ENCODE assay signal across 25 mouse cellular contexts in the genomic region with DNA sequence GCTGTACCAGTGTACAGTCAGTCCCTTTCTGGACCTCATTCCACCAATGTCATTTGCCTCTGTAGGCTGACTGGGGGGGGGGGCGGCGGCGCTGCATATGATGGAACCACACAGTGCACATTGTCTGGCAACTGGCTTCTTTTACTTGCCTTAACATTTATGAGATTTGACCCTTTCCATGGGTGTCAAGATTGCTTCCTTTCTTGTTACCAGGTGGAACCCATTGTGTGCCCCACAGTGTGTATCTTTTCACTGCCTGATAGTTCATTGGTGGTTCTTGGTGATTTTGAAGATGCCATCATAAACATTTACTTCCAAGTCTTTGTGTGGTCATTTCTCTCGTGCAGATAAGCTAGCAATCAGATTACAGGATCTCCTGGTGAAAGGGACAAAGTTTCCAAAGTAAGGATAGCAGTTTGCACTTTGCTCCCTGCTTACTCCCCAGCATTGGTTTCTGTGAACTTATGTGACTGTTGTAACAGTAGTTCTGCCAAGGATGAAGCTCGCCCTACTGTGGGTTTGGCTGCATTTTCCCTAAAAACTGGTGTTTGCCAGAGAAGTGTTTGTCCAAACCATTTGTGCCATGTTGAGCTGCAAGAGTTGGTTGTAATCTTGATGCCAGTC. TPM values are rescaled to one million over a fixed set of nuclear protein-coding genes. Genes with fewer than 3 reads are reported as not detected.
A peak's percentile ranks its signal among the peaks of the same experiment; 100 is the strongest.
DNase-seq lines count a peak whose midpoint lies in the region; ATAC-seq and TF ChIP-seq lines count a peak whose summit lies in the region.
"Had no signal": no experiment of that assay in that cellular context is flagged by ENCODE, and none has a peak within 500 bp of the region (broad histone marks: within the 10 kb centered on the region; RNA-seq: fewer than 3 reads in every experiment).

No protein-coding gene starts in this region.

- TF ChIP-seq CTCF in kidney, adult 2 months (conservative IDR thresholded peaks at IDR 0.05; ENCODE audit: insufficient read depth, insufficient read length, low read depth, low read length) = no peak
- TF ChIP-seq CTCF in liver, postnatal 0 days (IDR thresholded peaks at IDR 0.05; ENCODE audit: low read depth) = no peak
- TF ChIP-seq CTCF in intestine, postnatal 0 days (IDR thresholded peaks at IDR 0.05; ENCODE audit: low read depth) = no peak

- DNase-seq in kidney, adult 2 months = peak; percentile 40
- no peak for DNase-seq in kidney, adult 8-10 months
- no peak for DNase-seq in liver, postnatal 0 days
- no peak for DNase-seq in liver, embryonic 11.5 days (ENCODE audit: low spot score)
- no peak for DNase-seq in forebrain, embryonic 10.5 days (ENCODE audit: extremely low spot score, low spot score)
- no peak for DNase-seq in testis, postnatal 14 days (ENCODE audit: low spot score)
- DNase-seq: adrenal gland, adult 2 months; adrenal gland, postnatal 14 days; B cell, adult 2 months; cerebellum, adult 11 months; cerebellum, adult 2 months; cerebellum, adult 9-11 months; cerebellum, postnatal 25 days; gastrocnemius, postnatal 25 days had no signal

- 80% methylated on average over 5 of the region's 5 CpGs for WGBS in kidney, adult 2 months
- 71% methylated on average over 5 of the region's 5 CpGs for WGBS in liver, postnatal 0 days (ENCODE audit: insufficient replicate concordance)
- WGBS in liver, embryonic 11.5 days = 81% methylated on average over 5 of the region's 5 CpGs
- 66% methylated on average over 5 of the region's 5 CpGs for WGBS in intestine, postnatal 0 days
- WGBS in forebrain, embryonic 10.5 days = 90% methylated on average over 5 of the region's 5 CpGs

- H3K4me3 ChIP-seq in kidney, adult 2 months (ENCODE audit: insufficient read depth, low read depth, low read length) = no peak overlapping the region
- no peak overlapping the region for H3K4me3 ChIP-seq in liver, postnatal 0 days (ENCODE audit: low read depth, low read length)
- H3K4me3 ChIP-seq in liver, embryonic 11.5 days (ENCODE audit: low read depth, low read length) = no peak overlapping the region
- H3K4me3 ChIP-seq in intestine, postnatal 0 days (ENCODE audit: low read depth, low read length) = no peak overlapping the region
- no peak overlapping the region for H3K4me3 ChIP-seq in forebrain, embryonic 10.5 days
- H3K4me3 ChIP-seq: embryonic facial prominence, embryonic 12.5 days; embryonic facial prominence, embryonic 15.5 days; forebrain, embryonic 12.5 days; forebrain, embryonic 15.5 days; hindbrain, embryonic 12.5 days had no signal

- no peak overlapping the region for H3K9ac ChIP-seq in liver, postnatal 0 days (replicated peaks)
- H3K9ac ChIP-seq in liver, embryonic 11.5 days (ENCODE audit: low read depth, low read length) = no peak overlapping the region
- H3K9ac ChIP-seq in intestine, postnatal 0 days (ENCODE audit: low read depth, low read length) = no peak overlapping the region
- H3K9ac ChIP-seq: embryonic facial prominence, embryonic 12.5 days; embryonic facial prominence, embryonic 15.5 days; forebrain, embryonic 12.5 days; forebrain, embryonic 15.5 days; hindbrain, embryonic 12.5 days had no signal

- no peaks in the 10 kb centered on the region for H3K36me3 ChIP-seq in kidney, adult 2 months (ENCODE audit: control insufficient read depth, insufficient read depth, low read length)
- no peaks in the 10 kb centered on the region for H3K36me3 ChIP-seq in liver, postnatal 0 days (replicated peaks; ENCODE audit: insufficient read depth, low read length)
- no peaks in the 10 kb centered on the region for H3K36me3 ChIP-seq in liver, embryonic 11.5 days (ENCODE audit: control insufficient read depth, insufficient read depth, low read length)
- H3K36me3 ChIP-seq in intestine, postnatal 0 days (ENCODE audit: control insufficient read depth, insufficient read depth) = peaks cover 5% of the 10 kb centered on the region; the same call in 1 of the 2 replicates
- peaks cover 6% of the 10 kb centered on the region for H3K36me3 ChIP-seq in forebrain, embryonic 10.5 days (replicated peaks)
- H3K36me3 ChIP-seq: forebrain, embryonic 15.5 days; G1E; hindbrain, embryonic 12.5 days had no signal

- no peak overlapping the region for H3K27ac ChIP-seq in kidney, adult 2 months (ENCODE audit: insufficient read depth, low read depth, low read length)
- H3K27ac ChIP-seq in liver, postnatal 0 days (ENCODE audit: low read depth) = peak overlapping the region; percentile 18; the same call in 1 of the 2 replicates
- H3K27ac ChIP-seq in liver, embryonic 11.5 days (ENCODE audit: low read depth, low read length) = no peak overlapping the region
- no peak overlapping the region; the same call in 1 of the 2 replicates for H3K27ac ChIP-seq in intestine, postnatal 0 days (ENCODE audit: low read depth, low read length)
- no peak overlapping the region for H3K27ac ChIP-seq in forebrain, embryonic 10.5 days
- H3K27ac ChIP-seq: embryonic facial prominence, embryonic 12.5 days; embryonic facial prominence, embryonic 15.5 days; forebrain, embryonic 12.5 days; forebrain, embryonic 15.5 days; hindbrain, embryonic 12.5 days had no signal

- no peak for TF ChIP-seq EP300 in liver, postnatal 0 days (IDR thresholded peaks at IDR 0.05; ENCODE audit: low read depth)

- H3K4me1 ChIP-seq in kidney, adult 2 months (ENCODE audit: control insufficient read depth, insufficient read depth, low read length) = peaks cover 8% of the 10 kb centered on the region
- H3K4me1 ChIP-seq in liver, postnatal 0 days (ENCODE audit: insufficient read depth) = peaks cover 3% of the 10 kb centered on the region; the same call in 1 of the 2 replicates
- no peaks in the 10 kb centered on the region for H3K4me1 ChIP-seq in liver, embryonic 11.5 days (replicated peaks; ENCODE audit: control insufficient read depth, insufficient read depth, low read length)
- peaks cover 12% of the 10 kb centered on the region; the same call in 1 of the 2 replicates for H3K4me1 ChIP-seq in intestine, postnatal 0 days (replicated peaks; ENCODE audit: control insufficient read depth, insufficient read depth, low read length)
- no peaks in the 10 kb centered on the region for H3K4me1 ChIP-seq in forebrain, embryonic 10.5 days
- H3K4me1 ChIP-seq: embryonic facial prominence, embryonic 12.5 days; embryonic facial prominence, embryonic 15.5 days; forebrain, embryonic 12.5 days; forebrain, embryonic 15.5 days; hindbrain, embryonic 12.5 days had no signal

- H3K27me3 ChIP-seq in kidney, adult 2 months (replicated peaks; ENCODE audit: control insufficient read depth, insufficient read depth, low read length) = no peaks in the 10 kb centered on the region
- H3K27me3 ChIP-seq in liver, postnatal 0 days (ENCODE audit: insufficient read depth, low read length) = no peaks in the 10 kb centered on the region
- no peaks in the 10 kb centered on the region for H3K27me3 ChIP-seq in liver, embryonic 11.5 days (replicated peaks; ENCODE audit: control insufficient read depth, insufficient read depth, low read length)
- no peaks in the 10 kb centered on the region for H3K27me3 ChIP-seq in intestine, postnatal 0 days (replicated peaks; ENCODE audit: control insufficient read depth, insufficient read depth, low read length)
- no peaks in the 10 kb centered on the region for H3K27me3 ChIP-seq in forebrain, embryonic 10.5 days (ENCODE audit: poor library complexity, severe bottlenecking)
- H3K27me3 ChIP-seq: CH12.LX; embryonic facial prominence, embryonic 12.5 days; embryonic facial prominence, embryonic 15.5 days; forebrain, embryonic 12.5 days; forebrain, embryonic 15.5 days; hindbrain, embryonic 12.5 days; Patski had no signal

- no peak overlapping the region for H3K4me2 ChIP-seq in liver, postnatal 0 days (ENCODE audit: low read depth, low read length)
- H3K4me2 ChIP-seq in liver, embryonic 11.5 days = no peak overlapping the region
- H3K4me2 ChIP-seq in intestine, postnatal 0 days (replicated peaks; ENCODE audit: low read depth) = no peak overlapping the region
- H3K4me2 ChIP-seq: embryonic facial prominence, embryonic 12.5 days; embryonic facial prominence, embryonic 15.5 days; forebrain, embryonic 12.5 days; forebrain, embryonic 15.5 days; heart, embryonic 11.5 days; hindbrain, embryonic 12.5 days had no signal

- TF ChIP-seq POLR2A in kidney, adult 2 months (IDR thresholded peaks at IDR 0.05; ENCODE audit: low read depth, low read length) = no peak

- ATAC-seq in liver, postnatal 0 days = 0 out of 2 replicates have a peak, but pooled peaks have one; percentile 19
- no peak for ATAC-seq in liver, embryonic 11.5 days (replicated peaks; ENCODE audit: low FRiP score)
- peak; percentile 64 for ATAC-seq in intestine, postnatal 0 days
- ATAC-seq: forebrain, embryonic 15.5 days; hindbrain, embryonic 16.5 days; Patski had no signal

- no peaks in the 10 kb centered on the region for H3K9me3 ChIP-seq in liver, postnatal 0 days (ENCODE audit: low read length)
- H3K9me3 ChIP-seq in liver, embryonic 11.5 days (ENCODE audit: control insufficient read depth, low read length) = no peaks in the 10 kb centered on the region
- H3K9me3 ChIP-seq in intestine, postnatal 0 days (ENCODE audit: control insufficient read depth) = no peaks in the 10 kb centered on the region
- peaks cover 4% of the 10 kb centered on the region; the same call in 1 of the 2 replicates for H3K9me3 ChIP-seq in forebrain, embryonic 10.5 days
- H3K9me3 ChIP-seq: embryonic facial prominence, embryonic 12.5 days; embryonic facial prominence, embryonic 15.5 days; forebrain, embryonic 12.5 days; forebrain, embryonic 15.5 days; G1E; hindbrain, embryonic 12.5 days had no signal

RNA-seq across cellular contexts. Expression of a gene that starts 56.9 kb away (rescaled TPM):
- 5.7 and 6.0 TPM in 2 replicates for polyA plus RNA-seq in kidney, adult 2 months (2012; rRNA removed)
- 5.8 and 6.0 TPM in 2 replicates for polyA plus RNA-seq in liver, postnatal 0 days (2015; fragmentation: Nextera tagmentation; extraction: Ambion mirVana)
- 12.1 and 14.8 TPM in 2 replicates for polyA plus RNA-seq in liver, embryonic 11.5 days (2014; fragmentation: Nextera tagmentation; extraction: Ambion mirVana)
- 14.2 and 14.6 TPM in 2 replicates for polyA plus RNA-seq in intestine, postnatal 0 days (2015; fragmentation: Nextera tagmentation; extraction: Ambion mirVana)
- 17.9 and 19.1 TPM in 2 replicates for polyA plus RNA-seq in forebrain, embryonic 10.5 days (2016; fragmentation: Nextera tagmentation; extraction: Ambion mirVana)
